In genomic region chr13:23465600-23466109, GRCm38 (mm10) we compare ENCODE assay signal across 8 mouse cellular contexts. TPM values are rescaled to one million over a fixed set of nuclear protein-coding genes. Genes with fewer than 3 reads are reported as not detected.
DNase-seq lines count a peak whose midpoint lies in the region; ATAC-seq lines count a peak whose summit lies in the region.

Btn1a1 (minus strand) TSS chr13:23465901.

- peaks cover 10% of the 10 kb centered on the region for H3K4me1 ChIP-seq in embryonic facial prominence, embryonic 12.5 days
- H3K4me1 ChIP-seq in limb, embryonic 10.5 days, result peaks cover 25% of the 10 kb centered on the region
- H3K4me1 ChIP-seq in neural tube, embryonic 11.5 days (ENCODE audit: control insufficient read depth, insufficient read depth, low read length), result peaks cover 9% of the 10 kb centered on the region; the same call in 1 of the 2 replicates

- peak; percentile 43 for ATAC-seq in CD4-positive, CD25-positive, alpha-beta regulatory T cell, adult 4 months
- no peak for ATAC-seq in embryonic facial prominence, embryonic 12.5 days (ENCODE audit: insufficient number of reproducible peaks, insufficient read depth, low FRiP score, low TSS enrichment)
- no peak for ATAC-seq in neural tube, embryonic 11.5 days (ENCODE audit: insufficient read depth, low FRiP score, low TSS enrichment)

- H3K36me3 ChIP-seq in embryonic facial prominence, embryonic 12.5 days, result no peaks in the 10 kb centered on the region
- no peaks in the 10 kb centered on the region for H3K36me3 ChIP-seq in limb, embryonic 10.5 days
- no peaks in the 10 kb centered on the region for H3K36me3 ChIP-seq in neural tube, embryonic 11.5 days (ENCODE audit: control insufficient read depth, insufficient read depth, low read length)

- H3K27me3 ChIP-seq in embryonic facial prominence, embryonic 12.5 days, result no peaks in the 10 kb centered on the region
- H3K27me3 ChIP-seq in limb, embryonic 10.5 days (ENCODE audit: low read depth, poor library complexity, severe bottlenecking), result no peaks in the 10 kb centered on the region
- no peaks in the 10 kb centered on the region; the same call in 1 of the 2 replicates for H3K27me3 ChIP-seq in neural tube, embryonic 11.5 days (ENCODE audit: control insufficient read depth, insufficient read depth, low read length)

- H3K27ac ChIP-seq in embryonic facial prominence, embryonic 12.5 days, result no peak within 1 kb of the TSS
- H3K27ac ChIP-seq in limb, embryonic 10.5 days, result peak within 1 kb of the TSS; percentile 40; the same call in 1 of the 2 replicates
- H3K27ac ChIP-seq in neural tube, embryonic 11.5 days (ENCODE audit: low read depth, low read length), result no peak within 1 kb of the TSS

- H3K9ac ChIP-seq in embryonic facial prominence, embryonic 12.5 days, result peak within 1 kb of the TSS; percentile 12; the same call in 1 of the 2 replicates
- H3K9ac ChIP-seq in neural tube, embryonic 11.5 days (ENCODE audit: low read length), result peak within 1 kb of the TSS; percentile 39

- WGBS in embryonic facial prominence, embryonic 12.5 days, result 2% methylated on average over 7 of the region's 7 CpGs
- under 1% methylated on average over 7 of the region's 7 CpGs for WGBS in limb, embryonic 10.5 days
- under 1% methylated on average over 7 of the region's 7 CpGs for WGBS in neural tube, embryonic 11.5 days

- H3K4me3 ChIP-seq in embryonic facial prominence, embryonic 12.5 days, result peak within 1 kb of the TSS; percentile 55
- H3K4me3 ChIP-seq in limb, embryonic 10.5 days, result peak within 1 kb of the TSS; percentile 67
- H3K4me3 ChIP-seq in neural tube, embryonic 11.5 days (ENCODE audit: low read depth, low read length), result peak within 1 kb of the TSS; percentile 51

- peak within 1 kb of the TSS; percentile 84 for H3K4me2 ChIP-seq in embryonic facial prominence, embryonic 12.5 days (replicated peaks)
- H3K4me2 ChIP-seq in neural tube, embryonic 11.5 days (ENCODE audit: low read depth), result peak within 1 kb of the TSS; percentile 54

- no peaks in the 10 kb centered on the region for H3K9me3 ChIP-seq in embryonic facial prominence, embryonic 12.5 days
- no peaks in the 10 kb centered on the region for H3K9me3 ChIP-seq in limb, embryonic 10.5 days (replicated peaks)
- H3K9me3 ChIP-seq in neural tube, embryonic 11.5 days (ENCODE audit: control insufficient read depth, low read length), result no peaks in the 10 kb centered on the region

- peak; percentile 88 for DNase-seq in A20 (ENCODE audit: low read depth, low spot score)
- peak; percentile 50 for DNase-seq in limb, embryonic 10.5 days (ENCODE audit: low spot score)
- no peak for DNase-seq in neural tube, embryonic 11.5 days (ENCODE audit: low spot score)
- no peak for DNase-seq in adrenal gland, postnatal 25 days
- no peak for DNase-seq in cerebellum, postnatal 10 days
- no peak for DNase-seq in right cerebral cortex, postnatal 14 days

RNA-seq across cellular contexts. Expression of gene Btn1a1, which starts in this region (rescaled TPM):
- polyA plus RNA-seq in CD4-positive, CD25-positive, alpha-beta regulatory T cell, adult 4 months (2017; shearing (Covaris generic)), result not detected
- 0.10 and 0.20 TPM in 2 replicates for polyA plus RNA-seq in embryonic facial prominence, embryonic 12.5 days (2016; fragmentation: Nextera tagmentation; extraction: Ambion mirVana)
- 0.08 and 0.10 TPM in 2 replicates for polyA plus RNA-seq in limb, embryonic 10.5 days (2016; fragmentation: Nextera tagmentation; extraction: Ambion mirVana)
- polyA plus RNA-seq in neural tube, embryonic 11.5 days (2014; fragmentation: Nextera tagmentation; extraction: Ambion mirVana), result 0.16 TPM in 1 of 2 replicates, not detected in the other
- total RNA-seq in adrenal gland, postnatal 25 days (2021), result not detected in 2 replicates

Comparison
In these comparisons a context has a peak if more than half of its experiments do, and no peak if none do; other contexts are left out.
1. Peak in ATAC-seq in CD4-positive, CD25-positive, alpha-beta regulatory T cell, adult 4 months; RNA of the gene not detected or under 1 TPM.
2. Peak in DNase-seq, H3K4me3 ChIP-seq and H3K27ac ChIP-seq in limb, embryonic 10.5 days; RNA of the gene not detected or under 1 TPM.